Mouse (Mus musculus) heart, postnatal 0 days (tissue): ENCODE data around the gene Fgd5.

Experiments used
- CTCF ChIP-seq: IDR thresholded peaks from 2 replicates; pipeline ENCODE4 v1.5.1; 2016; ENCODE audit warnings: antibody characterized with exemption, control low read depth, low read depth
- EP300 ChIP-seq: IDR thresholded peaks from 2 replicates; pipeline ENCODE4 v1.6.1; 2016; ENCODE audit warnings: antibody characterized with exemption, low read depth

DNA sequence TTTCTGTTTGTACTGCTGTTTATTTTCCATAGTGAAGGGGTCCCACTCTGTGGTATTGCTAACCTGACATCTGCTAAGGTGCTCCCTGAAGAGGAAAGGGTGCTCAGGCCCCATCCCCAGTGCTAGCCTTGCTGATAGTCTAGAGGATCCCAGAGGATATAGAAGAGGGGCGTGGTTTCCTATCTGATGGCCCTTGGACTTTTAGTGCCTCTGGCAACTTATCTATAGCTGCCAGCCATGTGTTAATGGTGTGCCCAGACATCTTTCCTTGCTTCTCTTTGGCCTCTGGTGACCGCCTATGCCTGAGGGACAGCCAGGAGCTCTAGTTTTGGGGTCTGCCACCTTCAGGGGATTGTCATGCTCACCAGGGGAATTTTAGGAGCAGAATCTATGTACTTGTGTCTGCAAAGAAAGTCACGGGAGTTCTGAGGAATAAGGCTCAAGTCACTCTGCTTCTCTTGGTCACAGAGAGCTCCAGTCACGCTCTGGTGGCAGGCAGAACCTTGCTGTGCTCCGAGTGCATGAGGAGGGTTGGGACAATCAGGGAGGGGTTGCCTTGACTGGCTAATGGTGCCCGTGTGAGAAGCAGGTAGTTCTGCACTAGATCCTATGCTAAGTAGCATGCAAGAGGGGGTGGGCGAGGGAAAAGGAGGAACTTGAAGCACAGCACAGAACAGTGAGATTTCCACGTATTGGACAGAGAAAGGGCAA is 15.3 kb downstream of the Fgd5 start:
- TF ChIP-seq CTCF (no peak), EP300 (no peak)
